Mouse (Mus musculus): ENCODE results near the gene Cers3.

GRCm38 (mm10) chr7:66771252-66771651 lies 27.9 kb downstream of the Cers3 start:
- TF ChIP-seq GATA1 (IDR thresholded peaks at IDR 0.05; ENCODE audit: low read length): no peak
- TF ChIP-seq TAL1 (IDR thresholded peaks at IDR 0.05; ENCODE audit: low read length): no peak

All from erythroblast, embryonic 14.5 days (primary cell).